Mouse (Mus musculus) forebrain, embryonic 10.5 days (tissue): ENCODE results near the gene Klk1b5. TPM values are rescaled to one million over a fixed set of nuclear protein-coding genes. Genes with fewer than 3 reads are reported as not detected.
"Not testable (repeated sequence)": the region's sequence is repeated elsewhere in the genome, so short reads cannot be mapped to it uniquely, and the experiment has no call there.

ENCODE experiments used
- DNase-seq: peaks from one replicate; pipeline ENCODE4 v3.0.0-alpha.2; 2017; ENCODE audit warnings: low spot score; ENCODE audit errors: extremely low spot score
- H3K27ac ChIP-seq: fragments of 300-500 bp; sonication (generic); 2 replicates; pipeline ENCODE4 v1.5.1; 2016; ENCODE audit warnings: mild to moderate bottlenecking
- H3K27me3 ChIP-seq: fragments of 300-500 bp; sonication (generic); 2 replicates; pipeline ENCODE4 v1.6.1; 2016; ENCODE audit warnings: mild to moderate bottlenecking; ENCODE audit not compliant: poor library complexity, severe bottlenecking
- H3K36me3 ChIP-seq: fragments of 300-500 bp; sonication (generic); replicated peaks from 2 replicates; pipeline ENCODE4 v1.6.1; 2016; ENCODE audit warnings: mild to moderate bottlenecking, moderate library complexity
- H3K4me1 ChIP-seq: fragments of 300-500 bp; sonication (generic); 2 replicates; pipeline ENCODE4 v1.6.1; 2016
- H3K4me3 ChIP-seq: fragments of 300-500 bp; sonication (generic); 2 replicates; pipeline ENCODE4 v1.5.1; 2016; ENCODE audit warnings: mild to moderate bottlenecking, moderate library complexity
- H3K9me3 ChIP-seq: fragments of 300-500 bp; sonication (generic); 2 replicates; pipeline ENCODE4 v1.6.1; 2016; ENCODE audit warnings: mild to moderate bottlenecking, moderate library complexity
- WGBS: fragments of 180-500 bp; shearing (Covaris S2); methylation state at CpG from one replicate; pipeline ENCODE4 v1.1.7; 2016; 5-methylcytosine and 5-hydroxymethylcytosine counted together
- polyA plus RNA-seq: library from polyadenylated mRNA; unstranded; fragments of >200 nt; fragmentation: Nextera tagmentation; extraction: Ambion mirVana; gene quantifications from 2 replicates; pipeline ENCODE4 v1.2.1, GENCODE M21; 2016

The Klk1b5 gene
- not detected in 2 replicates for polyA plus RNA-seq

GRCm38 (mm10) chr7:44215645-44216044 is at the start of gene Klk1b5:
TSS of gene Klk1b5 (plus strand) at chr7:44215945.
- no peak for DNase-seq
- WGBS, result 81% methylated on average over 1 of the region's 1 CpGs
- no peaks in the 10 kb centered on the region for H3K27me3 ChIP-seq
- H3K9me3 ChIP-seq, result no peaks in the 10 kb centered on the region
- no peak within 1 kb of the TSS for H3K27ac ChIP-seq
- no peaks in the 10 kb centered on the region for H3K36me3 ChIP-seq
- H3K4me3 ChIP-seq, result no peak within 1 kb of the TSS
- no peaks in the 10 kb centered on the region for H3K4me1 ChIP-seq

- H3K9me3 ChIP-seq, result no peaks in the 10 kb centered on the region
- 0 out of 2 replicates have a peak, but pooled peaks cover 3% of the 10 kb centered on the region for H3K4me1 ChIP-seq
- no peak for DNase-seq
- no peaks in the 10 kb centered on the region for H3K36me3 ChIP-seq
- H3K27me3 ChIP-seq, result no peaks in the 10 kb centered on the region
- WGBS, result 73% methylated on average over 9 of the region's 9 CpGs
- H3K4me3 ChIP-seq, result no peak overlapping the region
- H3K27ac ChIP-seq, result no peak overlapping the region
These were observed 36.3 kb upstream of the Klk1b5 start for GRCm38 (mm10) chr7:44179299-44180045.

GRCm38 (mm10) chr7:44186516-44186915 is 29.2 kb upstream of the Klk1b5 start:
- not testable (repeated sequence) for H3K4me1 ChIP-seq, H3K4me3 ChIP-seq, H3K27ac ChIP-seq, H3K27me3 ChIP-seq, DNase-seq, H3K9me3 ChIP-seq, H3K36me3 ChIP-seq
- WGBS, result 77% methylated on average over 8 of the region's 8 CpGs

GRCm38 (mm10) chr7:44187936-44188335 is 27.8 kb upstream of the Klk1b5 start, which contains the start of gene Klk1b24:
TSS of gene Klk1b24 (plus strand) at chr7:44188236.
- not testable (repeated sequence) for H3K9me3 ChIP-seq, H3K27me3 ChIP-seq, H3K36me3 ChIP-seq, H3K4me3 ChIP-seq, DNase-seq, H3K4me1 ChIP-seq, H3K27ac ChIP-seq

- not testable (repeated sequence) for DNase-seq, H3K27ac ChIP-seq, H3K27me3 ChIP-seq, H3K36me3 ChIP-seq, H3K9me3 ChIP-seq, H3K4me3 ChIP-seq, H3K4me1 ChIP-seq
- WGBS, result 88% methylated on average over 1 of the region's 1 CpGs
These were observed 22.3 kb upstream of the Klk1b5 start for GRCm38 (mm10) chr7:44193466-44193865.

- no peak within 1 kb of the TSS for H3K27ac ChIP-seq
- WGBS, result 77% methylated on average over 3 of the region's 3 CpGs
- no peak within 1 kb of the TSS for H3K4me3 ChIP-seq
- DNase-seq, result no peak
- no peaks in the 10 kb centered on the region for H3K36me3 ChIP-seq
- no peaks in the 10 kb centered on the region for H3K9me3 ChIP-seq
- H3K4me1 ChIP-seq, result no peaks in the 10 kb centered on the region
- no peaks in the 10 kb centered on the region for H3K27me3 ChIP-seq
These were observed 17.9 kb upstream of the Klk1b5 start, which contains the start of gene Klk1b3 for GRCm38 (mm10) chr7:44197891-44198290. TSS of gene Klk1b3 (plus strand) at chr7:44198191.

- WGBS, result 73% methylated on average over 3 of the region's 3 CpGs
- DNase-seq, H3K9me3 ChIP-seq, H3K27me3 ChIP-seq, H3K4me3 ChIP-seq, H3K4me1 ChIP-seq, H3K27ac ChIP-seq, H3K36me3 ChIP-seq: not testable (repeated sequence)
These were observed 8.6 kb upstream of the Klk1b5 start, which contains the start of gene Klk1b4 for GRCm38 (mm10) chr7:44207135-44207534. TSS of gene Klk1b4 (plus strand) at chr7:44207435.

GRCm38 (mm10) chr7:44208307-44208706 is 7.4 kb upstream of the Klk1b5 start:
- WGBS, result 81% methylated on average over 3 of the region's 3 CpGs
- Histone ChIP-seq H3K9me3 (no peaks in the 10 kb centered on the region), H3K27ac (no peak overlapping the region), H3K4me3 (no peak overlapping the region), H3K36me3 (no peaks in the 10 kb centered on the region), H3K4me1 (no peaks in the 10 kb centered on the region), H3K27me3 (no peaks in the 10 kb centered on the region)
- no peak for DNase-seq

GRCm38 (mm10) chr7:44221601-44222000 is 5.9 kb downstream of the Klk1b5 start:
- not testable (repeated sequence) for H3K36me3 ChIP-seq, H3K27ac ChIP-seq, H3K4me3 ChIP-seq, DNase-seq, H3K4me1 ChIP-seq, H3K9me3 ChIP-seq, H3K27me3 ChIP-seq
- 80% methylated on average over 10 of the region's 10 CpGs for WGBS

GRCm38 (mm10) chr7:44222335-44222734 is 6.6 kb downstream of the Klk1b5 start:
- not testable (repeated sequence) for H3K27ac ChIP-seq, H3K4me1 ChIP-seq
- WGBS, result 83% methylated on average over 6 of the region's 6 CpGs

GRCm38 (mm10) chr7:44225076-44225475 is 9.3 kb downstream of the Klk1b5 start, which contains the start of gene Klk1:
TSS of gene Klk1 (plus strand) at chr7:44225360.
- H3K9me3 ChIP-seq, result no peaks in the 10 kb centered on the region
- H3K4me3 ChIP-seq, result no peak within 1 kb of the TSS
- DNase-seq, result no peak
- no peaks in the 10 kb centered on the region for H3K4me1 ChIP-seq
- H3K36me3 ChIP-seq, result no peaks in the 10 kb centered on the region
- 42% methylated on average over 1 of the region's 1 CpGs for WGBS
- H3K27me3 ChIP-seq, result no peaks in the 10 kb centered on the region
- no peak within 1 kb of the TSS for H3K27ac ChIP-seq

More at GRCm38 (mm10) chr7:44222335-44222734, 6.6 kb downstream of the Klk1b5 start:
- H3K36me3 ChIP-seq, H3K9me3 ChIP-seq, H3K27me3 ChIP-seq, DNase-seq, H3K4me3 ChIP-seq: not testable (repeated sequence)

- Histone ChIP-seq H3K4me3 (no peak within 1 kb of the TSS), H3K27me3 (no peaks in the 10 kb centered on the region), H3K4me1 (no peaks in the 10 kb centered on the region), H3K27ac (no peak within 1 kb of the TSS), H3K9me3 (no peaks in the 10 kb centered on the region), H3K36me3 (no peaks in the 10 kb centered on the region)
- no peak for DNase-seq
- WGBS, result 84% methylated on average over 3 of the region's 3 CpGs
These were observed 20.2 kb downstream of the Klk1b5 start, which contains the start of gene Gm36864 for GRCm38 (mm10) chr7:44235909-44236308. TSS of gene Gm36864 (plus strand) at chr7:44236177.

GRCm38 (mm10) chr7:44239913-44240312 is 24.2 kb downstream of the Klk1b5 start:
- no peaks in the 10 kb centered on the region for H3K36me3 ChIP-seq
- no peak overlapping the region for H3K27ac ChIP-seq
- H3K9me3 ChIP-seq, result no peaks in the 10 kb centered on the region
- H3K4me1 ChIP-seq, result no peaks in the 10 kb centered on the region
- WGBS, result 65% methylated on average over 2 of the region's 2 CpGs
- no peaks in the 10 kb centered on the region for H3K27me3 ChIP-seq
- no peak overlapping the region for H3K4me3 ChIP-seq
- no peak for DNase-seq
